Mouse (Mus musculus) activated CD4-positive, CD25-positive, alpha-beta regulatory T cell, adult 4 months (primary cell): ENCODE results near the gene Neu2. TPM values are rescaled to one million over a fixed set of nuclear protein-coding genes. Genes with fewer than 3 reads are reported as not detected.

Source experiments
- polyA plus RNA-seq, 2 experiments: library from polyadenylated mRNA; unstranded; fragments of 100-300 nt; shearing (Covaris generic); gene quantifications; one replicate each; pipeline ENCODE4 v1.2.1; 2017

Gene Neu2
- polyA plus RNA-seq, 2 experiments from 2014 or later = not detected

Other genes with a start within 250 kb of the Neu2 start
- gene Efhd1, start 245.5 kb upstream of the Neu2 start, polyA plus RNA-seq = not detected
- 10 to 100 TPM; 49.9 to 58.1 TPM for gene Gigyf2, start 182.9 kb upstream of the Neu2 start, polyA plus RNA-seq
- gene Kcnj13, start 115.2 kb upstream of the Neu2 start, polyA plus RNA-seq = 1 to 10 TPM in 1 of 2 experiments, under 1 TPM in 1; 0.82 to 1.1 TPM
- not detected for gene Snorc, start 39.6 kb upstream of the Neu2 start, polyA plus RNA-seq
- not detected for gene Ngef, start 64.0 kb downstream of the Neu2 start, polyA plus RNA-seq
- 100 to 1,000 TPM; 125 to 127 TPM for gene Inpp5d, start 110.4 kb downstream of the Neu2 start, polyA plus RNA-seq
- 10 to 100 TPM; 14.7 to 18.7 TPM for gene Atg16l1, start 246.0 kb downstream of the Neu2 start, polyA plus RNA-seq